Mouse (Mus musculus) left cerebral cortex, adult 2 months (tissue): Measurements from ENCODE around the gene Gamt. TPM values are rescaled to one million over a fixed set of nuclear protein-coding genes. Genes with fewer than 3 reads are reported as not detected.
"Not testable (repeated sequence)": the region's sequence is repeated elsewhere in the genome, so short reads cannot be mapped to it uniquely, and the experiment has no call there.

Source experiments
- DNase-seq, 2 experiments: peaks; one replicate each; pipeline ENCODE4 v3.0.0; 2021 to 2022; ENCODE audit warnings: low spot score in 2 of 2, mixed read lengths in 1 of 2; ENCODE audit errors: extremely low spot score in 1 of 2
- H3K27ac ChIP-seq: fragments of 200-600 bp; 2 replicates; pipeline ENCODE4 v1.8.1; 2022
- H3K4me3 ChIP-seq: fragments of 200-600 bp; 2 replicates; pipeline ENCODE4 v1.8.1; 2022
- CTCF ChIP-seq: fragments of 200-600 bp; IDR thresholded peaks from 2 replicates; pipeline ENCODE4 v1.8.1; 2022; ENCODE audit warnings: antibody characterized with exemption, mild to moderate bottlenecking, moderate library complexity
- intact Hi-C: fragments of 180-260 bp; cut with DNase I; formaldehyde crosslinking; loops from one replicate; pipeline ENCODE4 v1.15.1; 2025
- total RNA-seq, 2 experiments: library from RNA; stranded (reverse); gene quantifications; 2 replicates each; pipeline ENCODE4 v1.2.3; 2021

Gene Gamt
- total RNA-seq, 2 experiments from 2014 or later, result 16.6 to 23.3 TPM

DNA sequence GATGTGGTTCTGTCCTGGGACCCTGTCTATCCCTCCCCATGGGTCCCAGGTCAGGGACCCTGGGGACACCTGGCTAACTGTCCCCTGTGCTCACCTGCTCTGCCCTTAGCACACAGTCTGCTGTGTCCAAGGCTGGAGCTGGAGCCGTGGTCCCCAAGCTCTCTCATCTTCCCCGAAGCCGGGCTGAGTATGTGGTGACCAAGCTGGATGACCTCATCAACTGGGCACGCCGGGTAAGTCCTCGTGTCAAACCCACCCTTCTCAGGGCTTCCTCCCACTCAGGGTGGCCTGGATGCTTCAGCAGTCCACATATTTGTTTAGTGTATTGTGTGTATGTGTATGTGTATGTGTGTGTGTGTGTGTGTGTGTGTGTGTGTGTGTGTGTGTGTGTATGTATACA, 7.3 kb downstream of the Gamt start:
- intact Hi-C loops, result no loop called here

DNA sequence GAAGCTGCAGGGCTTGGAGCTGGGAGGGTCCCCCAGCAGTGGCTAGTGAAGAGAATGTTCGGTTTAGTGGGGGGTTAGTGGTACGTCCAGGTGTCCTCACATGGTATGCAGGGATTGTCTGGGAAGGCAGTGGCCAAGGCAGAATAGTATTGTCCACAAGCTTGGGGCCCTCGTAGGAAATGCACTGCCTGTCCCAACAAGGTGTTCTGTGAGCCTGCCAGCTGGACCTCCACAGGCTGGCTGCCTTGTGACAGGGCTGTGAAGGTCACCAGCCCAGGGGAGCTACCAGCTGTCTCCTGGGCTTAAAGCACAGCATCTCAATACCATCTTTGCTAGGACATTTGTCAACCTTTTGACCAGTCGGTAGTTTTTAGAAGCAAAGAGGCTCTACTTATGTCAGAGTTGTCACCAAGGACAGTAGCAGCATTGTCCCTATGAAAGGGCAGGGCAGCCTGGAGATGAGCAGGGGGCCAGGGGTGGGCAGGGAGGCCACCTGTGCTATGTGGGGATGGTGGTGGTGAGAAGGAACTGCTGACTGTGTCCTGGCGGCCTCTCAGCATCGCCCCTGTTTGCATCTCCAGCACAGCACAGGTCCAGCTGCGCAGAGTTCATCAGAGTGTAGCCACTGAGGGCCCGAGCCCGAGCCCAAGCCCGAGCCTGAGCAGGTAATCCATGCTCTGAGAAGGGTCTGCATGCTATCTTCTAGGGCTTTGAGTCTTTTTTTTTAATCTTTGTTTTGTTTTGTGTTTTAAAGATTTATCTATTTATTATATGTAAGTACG, 8.1 kb downstream of the Gamt start:
- intact Hi-C loops, result no loop called here

More for the DNA sequence above, 7.3 kb downstream of the Gamt start:
- no peak overlapping the region for H3K27ac ChIP-seq
- DNase-seq, result no peak
- no peak for TF ChIP-seq CTCF
- no peak overlapping the region for H3K4me3 ChIP-seq

DNA sequence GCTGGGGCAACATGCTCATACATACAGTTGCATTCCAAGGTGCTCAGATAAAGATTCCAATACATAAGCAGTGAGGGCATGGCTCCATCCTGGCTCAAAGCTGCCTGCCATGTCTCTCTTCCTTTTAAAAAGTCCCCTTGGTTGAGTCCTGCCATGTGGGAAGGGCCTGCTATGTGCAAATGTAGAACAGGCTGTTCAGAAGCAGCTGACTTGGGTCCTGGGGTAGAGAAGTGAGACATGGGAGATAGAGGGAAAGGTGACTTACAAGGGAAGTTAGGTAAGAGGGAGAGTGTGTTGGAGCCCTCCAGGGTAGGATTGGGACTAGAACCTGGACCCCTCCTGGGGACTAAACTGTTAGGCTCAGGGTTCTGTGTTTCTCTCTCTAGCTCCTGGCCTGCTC, 8.8 kb downstream of the Gamt start:
- intact Hi-C loops, result no loop called here
- no peak for DNase-seq
- H3K27ac ChIP-seq, result no peak overlapping the region
- TF ChIP-seq CTCF, result no peak
- no peak overlapping the region for H3K4me3 ChIP-seq

More for the DNA sequence above, 8.1 kb downstream of the Gamt start:
- DNase-seq, result no peak
- no peak for TF ChIP-seq CTCF
- H3K4me3 ChIP-seq, result no peak overlapping the region
- H3K27ac ChIP-seq, result no peak overlapping the region

DNA sequence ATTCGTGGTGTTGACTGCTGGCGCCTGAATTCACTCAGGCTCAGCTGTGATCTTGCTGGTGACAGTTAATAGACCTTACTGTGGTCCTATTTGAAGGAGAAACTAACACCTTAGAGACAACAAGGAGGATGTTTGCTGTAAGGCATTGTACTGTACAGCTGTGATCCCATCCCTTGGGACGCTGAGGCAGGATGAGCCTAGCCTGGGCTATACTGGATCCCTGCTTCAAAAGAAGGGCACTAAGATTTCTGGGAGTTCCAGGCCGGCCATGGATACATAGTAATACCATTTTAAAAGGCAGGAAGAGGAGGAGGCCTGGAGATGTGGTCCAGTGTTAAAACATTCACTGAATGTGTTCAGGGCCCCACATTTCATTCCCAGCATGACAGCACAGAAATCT, 10.2 kb downstream of the Gamt start:
- no peak for TF ChIP-seq CTCF
- no peak for DNase-seq
- peak overlapping the region; percentile 81; the same call in 1 of the 2 replicates for H3K4me3 ChIP-seq
- intact Hi-C loops, result no loop called here
- H3K27ac ChIP-seq, result no peak overlapping the region

DNA sequence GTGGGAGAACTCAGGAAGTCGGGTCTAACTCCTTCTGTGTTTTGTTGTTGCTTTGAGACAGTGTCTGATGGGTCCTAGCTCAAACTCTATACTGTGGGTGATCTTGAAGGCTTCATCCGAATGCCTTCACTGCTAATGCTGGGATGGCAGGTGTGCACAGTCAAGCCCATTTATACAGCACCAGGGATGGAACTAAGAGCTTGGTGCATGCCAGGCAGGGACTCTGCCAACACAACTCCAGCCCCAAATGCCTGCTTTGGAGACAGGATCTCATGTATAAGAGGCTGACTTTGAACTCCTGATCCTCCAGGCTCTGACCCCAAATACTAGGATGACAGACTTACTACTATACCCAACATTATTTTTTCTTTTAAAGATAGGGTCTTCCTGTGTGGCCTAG, 10.8 kb downstream of the Gamt start:
- no peak for DNase-seq
- TF ChIP-seq CTCF, result no peak
- Histone ChIP-seq H3K4me3 (peak overlapping the region; percentile 81), H3K27ac (peak overlapping the region; percentile 94; the same call in 1 of the 2 replicates)
- intact Hi-C loops, result no loop called here

DNA sequence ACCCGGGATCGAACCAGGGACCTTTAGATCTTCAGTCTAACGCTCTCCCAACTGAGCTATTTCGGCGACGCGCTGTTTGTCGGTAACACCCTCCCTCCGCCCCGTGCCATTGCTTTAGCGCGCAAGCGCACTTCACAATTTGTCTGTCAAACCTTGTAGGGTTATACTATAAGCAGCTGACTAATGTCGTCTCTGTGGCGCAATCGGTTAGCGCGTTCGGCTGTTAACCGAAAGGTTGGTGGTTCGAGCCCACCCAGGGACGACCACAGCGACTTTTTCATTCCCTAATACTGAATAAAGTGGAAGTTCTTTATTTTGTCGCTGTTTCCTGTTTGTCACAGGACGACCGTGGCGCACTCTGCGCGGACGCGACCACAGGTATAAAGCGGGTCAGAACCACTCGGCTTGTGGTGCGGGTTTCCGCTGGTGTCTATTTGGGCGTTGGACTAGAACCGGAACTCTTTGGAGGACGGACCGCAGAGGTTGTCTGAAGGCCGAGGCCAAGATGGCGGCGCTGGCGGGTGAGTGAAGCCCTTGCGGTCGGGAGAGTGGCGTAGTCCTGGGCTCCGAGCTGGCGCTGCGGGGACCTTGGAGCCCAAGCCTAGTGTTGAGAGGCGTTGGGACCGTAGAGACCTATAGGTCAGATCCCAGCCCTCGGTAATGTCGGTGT, 11.7 kb downstream of the Gamt start, which contains the start of gene Ndufs7:
Gene Ndufs7, plus strand, starts transcription at position 151 of the 670 bp plus-strand sequence.
- H3K27ac ChIP-seq, result peak within 1 kb of the TSS; percentile 94
- peak; percentile 93 to 96 for DNase-seq
- no peak for TF ChIP-seq CTCF
- peak within 1 kb of the TSS; percentile 81 for H3K4me3 ChIP-seq
- intact Hi-C loops, result loop anchor here (10.0 kb wide), 1 partner anchor 264 kb away; the partner anchor contains the start of genes Cnn2 and Tmem259

DNA sequence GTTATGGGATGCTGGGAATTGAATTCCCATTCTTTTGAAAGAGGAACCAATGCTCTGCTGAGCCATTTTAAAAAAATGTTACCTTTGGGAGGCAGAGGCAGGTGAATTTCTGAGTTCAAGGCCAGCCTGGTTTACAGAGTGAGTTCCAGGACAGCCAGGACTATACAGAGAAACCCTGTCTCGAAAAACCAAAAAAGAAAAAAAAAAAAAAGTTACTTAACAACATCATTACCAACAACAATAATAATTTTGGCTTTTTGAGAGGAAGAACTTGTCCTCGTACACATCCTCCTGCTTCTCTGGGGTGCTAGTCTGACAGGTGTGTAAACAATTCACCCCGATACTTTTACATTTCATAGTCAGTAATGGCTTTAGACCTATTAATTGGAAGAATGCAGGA, 12.4 kb downstream of the Gamt start:
- intact Hi-C loops, result loop anchor here (10.0 kb wide), 1 partner anchor 264 kb away; the partner anchor contains the start of genes Cnn2 and Tmem259

DNA sequence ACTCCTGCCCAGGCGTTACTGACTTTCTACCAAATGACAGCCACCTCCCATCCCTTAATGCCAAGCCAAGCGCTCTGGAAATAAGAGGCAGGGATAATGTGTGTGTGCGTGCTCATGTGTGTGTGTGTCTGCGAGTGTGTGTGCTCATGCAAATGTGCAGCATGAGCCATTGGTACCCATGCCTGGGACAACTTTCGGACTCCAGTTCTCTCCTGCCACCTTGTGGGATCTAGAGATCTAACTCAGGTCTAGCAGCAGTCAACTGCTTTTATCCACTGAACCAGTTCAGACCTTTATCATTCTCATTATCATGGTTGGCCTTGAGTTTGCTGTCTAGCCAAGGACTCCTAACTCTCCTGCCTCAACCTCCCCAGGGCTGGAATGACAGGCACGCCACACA, 13.0 kb downstream of the Gamt start:
- H3K4me3 ChIP-seq, result no peak overlapping the region
- H3K27ac ChIP-seq, result no peak overlapping the region
- intact Hi-C loops, result loop anchor here (10.0 kb wide), 1 partner anchor 263 kb away; the partner anchor contains the start of genes Cnn2 and Tmem259
- DNase-seq, result no peak
- peak; percentile 45 for TF ChIP-seq CTCF

More for the DNA sequence above, 12.4 kb downstream of the Gamt start:
- H3K4me3 ChIP-seq, result peak overlapping the region; percentile 37
- not testable (repeated sequence) for DNase-seq, H3K27ac ChIP-seq

DNA sequence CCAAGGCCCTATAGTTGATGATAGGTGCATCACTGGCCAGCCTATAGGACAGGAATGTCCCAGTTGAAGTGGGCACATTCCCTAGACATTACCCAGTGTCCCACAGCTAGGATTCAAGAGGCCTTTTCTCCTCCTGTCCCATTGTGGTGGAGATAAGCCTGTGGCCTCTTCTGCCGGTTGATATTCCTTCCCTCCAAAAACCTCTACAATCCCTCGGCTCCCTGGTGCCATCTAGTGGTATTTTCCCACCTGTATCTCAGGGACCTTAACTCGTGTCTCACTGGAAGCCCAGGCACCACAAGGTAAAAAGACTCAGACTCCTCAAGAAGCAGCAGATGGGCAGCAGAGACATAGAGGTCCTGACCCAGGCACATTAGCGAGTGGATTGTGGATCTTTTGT, 15.2 kb downstream of the Gamt start:
- intact Hi-C loops, result loop anchor here (1.0 to 10.0 kb wide), 5 partner anchors 19 to 261 kb away; partner anchors contain the start of genes Cnn2, Efna2, Mum1 and Tmem259
- DNase-seq, result peak; percentile 80
- peak; percentile 94 for TF ChIP-seq CTCF
- no peak overlapping the region for H3K4me3 ChIP-seq
- no peak overlapping the region for H3K27ac ChIP-seq

DNA sequence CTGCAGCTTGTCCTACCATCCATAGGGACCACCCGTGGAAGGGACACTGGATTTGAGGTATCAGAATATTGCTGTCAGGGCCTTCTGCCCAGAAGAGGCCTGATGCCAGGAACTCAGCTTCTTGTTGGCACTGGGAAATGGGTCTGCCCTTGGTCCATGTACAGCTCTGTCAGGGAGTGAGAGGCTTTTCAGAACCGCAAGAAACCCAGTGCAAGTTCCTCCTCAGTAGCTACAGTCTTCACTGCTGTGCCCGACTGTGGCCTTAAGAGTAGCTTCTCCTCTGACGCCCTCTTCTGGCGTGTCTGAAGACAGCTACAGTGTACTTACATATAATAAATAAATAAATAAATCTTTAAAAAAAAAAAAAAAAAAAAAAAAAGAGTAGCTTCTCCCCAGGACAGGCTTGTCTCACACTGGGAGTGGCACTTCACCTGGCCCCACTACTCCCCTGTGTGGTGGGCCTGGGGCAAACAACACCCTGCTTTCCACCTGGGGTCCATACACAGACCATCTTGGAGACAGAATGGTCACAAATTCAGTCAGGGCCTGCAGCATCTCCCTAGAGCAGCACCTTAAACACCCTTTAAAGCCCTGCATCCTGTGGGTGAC, 15.9 kb downstream of the Gamt start:
- H3K27ac ChIP-seq, result no peak overlapping the region
- no peak for DNase-seq
- no peak overlapping the region for H3K4me3 ChIP-seq
- peak; percentile 45 for TF ChIP-seq CTCF
- intact Hi-C loops, result loop anchor here (1.0 to 10.0 kb wide), 5 partner anchors 18 to 260 kb away; partner anchors contain the start of genes Cnn2, Efna2, Mum1 and Tmem259

DNA sequence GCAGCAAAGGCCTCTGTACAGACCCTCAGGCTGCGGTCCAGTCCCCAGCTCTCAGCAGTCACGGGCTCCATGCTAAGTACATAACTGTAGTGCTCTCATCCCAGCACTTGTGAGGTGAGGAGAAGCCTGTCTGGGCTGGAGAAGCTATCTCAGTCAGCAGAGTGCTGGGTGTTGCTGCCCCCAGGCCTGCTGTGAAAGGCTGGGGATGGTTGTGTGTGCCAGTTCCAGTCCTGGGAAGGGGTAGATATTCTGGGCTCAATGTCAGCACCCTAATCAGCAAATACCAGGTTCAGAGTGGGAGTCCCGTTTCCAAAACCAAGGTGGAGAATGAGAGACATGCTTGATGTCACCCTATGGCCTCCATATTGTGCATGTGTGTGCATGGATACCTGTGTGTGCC, 18.2 kb downstream of the Gamt start:
- no peak for DNase-seq

DNA sequence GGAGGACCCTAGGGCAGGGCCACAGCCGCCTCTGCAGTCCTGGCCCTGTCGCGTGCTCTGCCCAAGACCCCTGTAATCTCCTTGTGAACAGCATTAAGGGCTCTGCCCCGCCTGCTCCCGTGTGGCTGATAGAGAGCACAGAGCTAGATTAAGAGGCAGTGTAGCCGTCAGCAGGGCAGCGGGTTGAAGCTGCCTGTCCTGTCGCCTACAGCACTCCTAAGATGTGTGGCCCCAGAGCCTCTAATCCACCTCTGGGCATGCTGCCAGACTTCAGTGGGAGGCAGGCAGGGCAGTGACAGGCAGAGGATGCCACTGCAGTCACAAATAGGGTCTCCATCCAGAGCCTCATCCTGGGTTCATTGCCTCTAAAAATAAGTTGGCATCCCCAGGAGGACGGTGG, 18.7 kb downstream of the Gamt start:
- intact Hi-C loops, result loop anchor here (10.0 kb wide), 1 partner anchor 257 kb away; the partner anchor contains the start of genes Cnn2 and Tmem259
- no peak for TF ChIP-seq CTCF
- H3K27ac ChIP-seq, result no peak overlapping the region
- H3K4me3 ChIP-seq, result no peak overlapping the region
- no peak for DNase-seq

More for the DNA sequence above, 18.2 kb downstream of the Gamt start:
- TF ChIP-seq CTCF, result no peak
- intact Hi-C loops, result loop anchor here (10.0 kb wide), 1 partner anchor 258 kb away; the partner anchor contains the start of genes Cnn2 and Tmem259
- Histone ChIP-seq H3K4me3 (no peak overlapping the region), H3K27ac (no peak overlapping the region)
